Mouse (Mus musculus) liver, postnatal 0 days (tissue): Measurements from ENCODE around the gene Gm39115.

Experiments
- CTCF ChIP-seq: sonication (generic); IDR thresholded peaks from 2 replicates; pipeline ENCODE4 v1.5.1; 2016; ENCODE audit warnings: antibody characterized with exemption, low read depth
- EP300 ChIP-seq: IDR thresholded peaks from 2 replicates; pipeline ENCODE4 v1.6.1; 2016; ENCODE audit warnings: antibody characterized with exemption, low read depth, mild to moderate bottlenecking

GRCm38 (mm10) chr7:142181021-142181420, 45.2 kb upstream of the Gm39115 start:
- TF ChIP-seq CTCF, result no peak
- TF ChIP-seq EP300, result no peak
